Mouse (Mus musculus) G1E (cell line): ENCODE results near the gene Ngp.

ENCODE experiments used
- CTCF ChIP-seq: IDR thresholded peaks from 2 replicates; pipeline ENCODE4 v1.5.1; 2012; ENCODE audit warnings: low read depth, low read length, inconsistent platforms, mixed read lengths
- GATA1 ChIP-seq: IDR thresholded peaks from 2 replicates; pipeline ENCODE4 v1.6.1; 2012; ENCODE audit warnings: borderline replicate concordance, low read length, inconsistent platforms, mixed read lengths
- GATA2 ChIP-seq: IDR thresholded peaks from 2 replicates; pipeline ENCODE4 v1.6.1; 2012; ENCODE audit warnings: low read depth, low read length, inconsistent platforms, borderline replicate concordance
- TAL1 ChIP-seq: conservative IDR thresholded peaks from 2 replicates; pipeline ENCODE4 v1.6.1; 2012; ENCODE audit warnings: low read depth, low read length, inconsistent platforms, mixed read lengths

DNA sequence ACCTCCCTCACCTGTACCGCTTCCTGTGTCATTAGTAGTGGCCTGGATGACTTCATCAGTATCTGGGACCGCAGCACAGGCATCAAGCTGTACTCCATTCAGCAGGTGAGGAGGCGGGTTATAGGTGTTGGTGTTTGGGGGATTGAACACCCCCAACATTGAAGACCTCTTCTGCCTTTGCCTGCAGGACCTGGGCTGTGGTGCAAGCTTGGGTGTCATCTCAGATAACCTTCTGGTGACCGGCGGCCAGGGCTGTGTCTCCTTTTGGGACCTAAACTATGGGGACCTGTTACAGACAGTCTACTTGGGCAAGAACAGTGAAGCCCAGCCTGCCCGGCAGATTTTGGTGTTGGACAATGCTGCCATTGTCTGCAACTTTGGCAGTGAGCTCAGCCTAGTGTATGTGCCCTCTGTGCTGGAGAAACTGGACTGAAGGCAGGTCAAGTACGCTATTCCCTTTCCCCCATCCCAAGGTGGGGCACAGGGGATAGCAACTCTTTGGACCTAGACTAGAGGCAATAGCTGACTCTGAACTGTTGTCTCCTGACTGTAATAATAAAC, 35.1 kb upstream of the Ngp start:
- TF ChIP-seq CTCF (no peak), GATA1 (no peak), GATA2 (no peak), TAL1 (no peak)
